Mouse (Mus musculus) erythroblast, embryonic 14.5 days (primary cell): ENCODE results near the gene Stx5a. TPM values are rescaled to one million over a fixed set of nuclear protein-coding genes. Genes with fewer than 3 reads are reported as not detected.
"Not testable (repeated sequence)": the region's sequence is repeated elsewhere in the genome, so short reads cannot be mapped to it uniquely, and the experiment has no call there.

Experiments
- H3K27me3 ChIP-seq: 2 replicates; pipeline ENCODE4 v1.6.1; 2012; ENCODE audit warnings: inconsistent platforms; ENCODE audit not compliant: control insufficient read depth
- H3K36me3 ChIP-seq: 2 replicates; pipeline ENCODE4 v1.6.1; 2012; ENCODE audit warnings: mild to moderate bottlenecking, inconsistent platforms; ENCODE audit not compliant: control insufficient read depth
- H3K4me1 ChIP-seq: 2 replicates; pipeline ENCODE4 v1.6.1; 2012; ENCODE audit warnings: inconsistent platforms; ENCODE audit not compliant: control insufficient read depth
- H3K4me3 ChIP-seq: replicated peaks from 2 replicates; pipeline ENCODE3; 2012; ENCODE audit warnings: moderate library complexity, mild to moderate bottlenecking, inconsistent platforms
- H3K9me3 ChIP-seq: 2 replicates; pipeline ENCODE4 v1.6.1; 2012; ENCODE audit warnings: low read length, inconsistent platforms, mixed read lengths; ENCODE audit not compliant: control insufficient read depth
- GATA1 ChIP-seq: IDR thresholded peaks from 2 replicates; pipeline ENCODE4 v1.6.1; 2012; ENCODE audit warnings: low read length, inconsistent platforms, mixed read lengths
- TAL1 ChIP-seq: IDR thresholded peaks from 3 replicates; pipeline ENCODE4 v1.6.1; 2012; ENCODE audit warnings: low read length, inconsistent platforms, mixed read lengths
- polyA plus RNA-seq: library from polyadenylated mRNA; stranded (reverse); fragments of >175 nt; gene quantifications from 2 replicates; pipeline ENCODE4 v1.2.3, GENCODE M21; 2012

The Stx5a gene
- polyA plus RNA-seq, 1 experiment, result 3.6 TPM

DNA sequence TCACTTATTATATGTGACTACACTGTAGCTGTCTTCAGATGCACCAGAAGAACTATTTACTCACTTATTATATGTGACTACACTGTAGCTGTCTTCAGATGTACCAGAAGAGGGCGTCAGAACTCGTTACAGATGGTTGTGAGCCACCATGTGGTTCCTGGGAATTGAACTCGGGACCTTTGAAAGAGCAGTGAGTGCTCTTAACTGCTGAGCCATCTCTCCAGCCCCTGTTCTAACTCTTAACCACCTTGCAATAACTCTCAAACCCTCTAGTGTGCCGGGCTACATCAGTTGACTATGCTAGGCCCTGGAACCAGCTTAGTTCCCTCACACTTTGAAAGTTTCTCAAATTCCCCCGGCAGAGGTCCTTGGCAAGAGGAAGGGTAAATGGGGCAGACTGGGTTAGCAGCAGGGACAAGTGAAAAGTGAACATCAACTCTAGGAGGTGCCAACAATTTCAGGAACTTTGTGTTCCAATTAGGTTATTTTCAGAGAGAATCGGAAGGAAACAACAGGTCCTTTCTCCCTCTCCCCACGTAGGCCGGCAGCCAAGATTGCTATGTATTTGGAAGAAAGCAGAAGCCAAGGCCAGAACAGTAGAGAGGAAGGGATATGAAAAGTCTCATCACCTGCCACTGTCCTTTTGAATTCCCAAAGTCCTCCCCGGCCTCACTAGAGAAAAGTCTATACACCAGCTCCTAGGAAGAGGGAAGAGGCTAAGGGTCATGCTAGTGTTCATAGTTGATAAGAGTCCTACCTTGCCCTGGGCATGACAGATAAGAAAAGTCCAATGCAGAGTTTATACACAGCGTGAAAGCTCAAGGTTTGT, 26.3 kb upstream of the Stx5a start:
- peak overlapping the region; percentile 91 for H3K4me3 ChIP-seq
- TF ChIP-seq GATA1 (peak; percentile 97), TAL1 (peak; percentile 98)
- peaks cover 77% of the 10 kb centered on the region for H3K4me1 ChIP-seq
- H3K27me3 ChIP-seq, result no peaks in the 10 kb centered on the region
- peaks cover 37% of the 10 kb centered on the region for H3K36me3 ChIP-seq
- no peaks in the 10 kb centered on the region for H3K9me3 ChIP-seq

DNA sequence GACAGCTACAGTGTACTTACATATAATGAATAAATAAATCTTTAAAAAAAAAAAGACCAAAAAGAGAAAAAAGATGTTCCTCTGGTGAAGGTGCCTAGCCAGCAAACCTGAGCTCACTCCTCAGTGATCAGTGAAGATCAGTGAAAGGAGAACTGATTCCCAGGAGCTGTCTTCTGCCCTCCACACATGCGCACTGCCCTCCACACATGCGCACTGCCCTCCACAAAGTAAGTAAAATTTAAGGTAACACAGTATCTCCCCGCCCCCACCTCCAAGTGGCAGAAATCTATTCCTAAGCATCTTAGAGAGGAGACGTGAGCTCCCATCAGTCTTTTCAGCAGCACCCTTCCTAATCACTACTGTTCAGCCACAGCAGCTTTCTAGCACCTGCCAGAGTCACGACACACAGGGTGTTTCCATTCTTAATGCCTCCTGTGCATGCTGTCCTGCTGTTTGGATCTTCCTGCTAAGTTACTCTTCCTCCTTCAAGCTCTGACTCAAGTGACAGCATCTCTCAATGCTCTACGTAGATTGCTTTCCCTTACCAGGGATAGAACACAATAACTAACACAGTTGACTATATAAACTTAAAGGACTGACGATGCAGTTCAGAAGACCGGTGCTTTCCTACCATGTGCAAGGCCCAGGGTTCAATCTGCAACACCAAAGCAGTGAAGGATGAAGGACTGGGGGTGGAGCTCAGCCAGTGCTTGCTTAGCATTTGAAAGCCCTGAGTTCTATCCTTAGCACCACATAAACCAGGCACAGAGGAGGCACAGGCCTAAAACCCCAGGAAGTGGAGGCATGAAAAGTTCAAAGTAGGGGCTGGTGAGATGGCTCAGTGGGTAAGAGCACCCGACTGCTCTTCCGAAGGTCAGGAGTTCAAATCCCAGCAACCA, 25.1 kb upstream of the Stx5a start:
- Histone ChIP-seq H3K4me3 (peak overlapping the region; percentile 52), H3K36me3 (peaks cover 32% of the 10 kb centered on the region), H3K4me1 (peaks cover 77% of the 10 kb centered on the region), H3K9me3 (no peaks in the 10 kb centered on the region), H3K27me3 (no peaks in the 10 kb centered on the region)
- TF ChIP-seq TAL1 (peak; percentile 51; the same call in 2 of the 3 replicates), GATA1 (no peak)

DNA sequence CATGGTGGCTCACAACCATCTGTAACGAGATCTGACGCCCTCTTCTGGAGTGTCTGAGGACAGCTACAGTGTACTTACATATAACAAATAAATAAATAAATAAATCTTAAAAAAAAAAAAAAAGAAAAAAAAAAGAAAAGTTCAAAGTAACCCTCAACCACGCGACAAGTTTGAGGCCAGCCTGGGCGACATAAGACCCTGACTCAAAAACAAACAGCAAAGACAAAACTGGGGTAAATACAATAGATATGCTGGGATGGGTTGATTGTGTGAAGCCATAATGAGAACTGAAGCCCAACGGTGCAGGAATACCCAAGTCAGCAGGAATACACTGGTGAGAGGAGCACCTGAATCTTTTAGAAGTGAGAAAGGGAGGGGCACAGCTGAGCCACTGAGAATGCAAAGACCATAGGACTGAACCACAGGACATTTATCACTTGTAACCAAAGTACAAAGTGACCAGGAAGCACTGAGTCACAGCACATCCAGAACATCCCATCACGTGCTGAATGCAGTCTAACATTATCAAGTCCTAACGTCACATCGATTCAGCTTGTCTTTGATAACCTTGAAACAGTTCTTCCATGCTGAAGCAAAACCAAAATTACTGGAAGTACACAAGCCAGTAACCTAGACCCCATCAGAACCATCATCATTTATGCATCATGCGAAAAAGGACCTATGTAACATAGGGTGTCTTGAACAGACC, 24.3 kb upstream of the Stx5a start:
- H3K4me3 ChIP-seq, result peak overlapping the region; percentile 12

DNA sequence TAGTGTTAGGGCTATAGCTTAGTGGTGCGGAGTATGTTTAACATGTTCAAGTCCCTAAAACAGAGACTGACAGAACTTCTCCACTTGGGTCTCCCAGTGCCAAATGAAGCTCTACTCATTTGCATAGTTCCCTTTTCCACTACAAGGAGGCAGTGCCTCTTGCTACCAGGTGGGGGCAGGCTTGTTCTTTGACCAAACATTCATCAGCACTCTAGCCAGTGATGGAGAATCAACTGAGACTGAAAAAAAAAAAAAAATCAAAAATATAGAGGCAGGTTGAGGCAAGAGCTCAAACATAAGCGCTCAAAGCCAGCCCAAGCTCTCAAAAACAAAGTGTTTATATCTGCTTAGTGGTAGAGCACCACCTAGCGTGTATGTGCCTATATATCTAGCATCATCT, 22.9 kb upstream of the Stx5a start:
- H3K36me3 ChIP-seq, result peaks cover 13% of the 10 kb centered on the region
- no peak overlapping the region for H3K4me3 ChIP-seq
- TF ChIP-seq GATA1, result no peak
- no peak for TF ChIP-seq TAL1
- H3K27me3 ChIP-seq, result no peaks in the 10 kb centered on the region
- H3K9me3 ChIP-seq, result no peaks in the 10 kb centered on the region
- H3K4me1 ChIP-seq, result peaks cover 84% of the 10 kb centered on the region

More for the DNA sequence above, 24.3 kb upstream of the Stx5a start:
- peaks cover 24% of the 10 kb centered on the region for H3K36me3 ChIP-seq
- no peaks in the 10 kb centered on the region for H3K27me3 ChIP-seq
- H3K4me1 ChIP-seq, result peaks cover 76% of the 10 kb centered on the region
- H3K9me3 ChIP-seq, result no peaks in the 10 kb centered on the region
- no peak for TF ChIP-seq TAL1
- TF ChIP-seq GATA1, result no peak

DNA sequence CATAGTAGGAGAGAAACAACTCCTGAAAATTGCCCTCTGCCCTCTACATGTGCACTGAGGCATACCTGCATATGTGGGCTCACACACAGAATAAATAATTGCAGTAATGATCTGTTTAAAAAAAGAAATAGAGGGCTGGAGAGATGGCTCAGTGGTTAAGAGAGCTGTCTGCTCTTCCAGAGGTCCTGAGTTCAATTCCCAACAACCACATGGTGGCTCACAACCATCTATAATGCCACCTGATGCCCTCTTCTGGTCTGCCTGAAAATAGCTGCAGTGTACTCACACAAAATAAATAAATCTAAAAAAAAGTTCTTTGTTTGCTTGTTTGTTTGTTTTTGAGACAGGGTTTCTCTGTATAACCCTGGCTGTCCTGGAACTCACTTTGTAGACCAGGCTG, 22.2 kb upstream of the Stx5a start:
- not testable (repeated sequence) for H3K27me3 ChIP-seq, H3K9me3 ChIP-seq, H3K4me3 ChIP-seq
- Histone ChIP-seq H3K4me1 (peaks cover 81% of the 10 kb centered on the region), H3K36me3 (peaks cover 15% of the 10 kb centered on the region)

DNA sequence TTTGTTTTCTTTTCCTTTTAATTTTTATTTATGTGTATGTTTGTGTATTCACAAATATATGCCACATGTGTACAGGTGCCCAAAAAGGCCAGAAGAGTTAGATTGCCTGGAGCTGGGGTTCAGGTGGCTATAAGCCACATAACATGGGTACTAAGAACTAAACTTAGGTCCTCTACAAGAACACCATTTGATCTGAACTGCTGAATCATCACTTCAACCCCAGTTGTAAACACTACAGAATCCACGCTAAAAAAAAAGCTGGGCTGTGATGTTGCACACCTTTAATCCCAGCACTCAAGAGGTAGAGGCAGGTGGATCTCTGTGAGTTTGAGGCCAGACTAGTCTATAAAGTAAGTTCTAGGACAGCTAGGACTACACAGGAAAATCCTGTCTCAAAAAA, 19.8 kb upstream of the Stx5a start:
- H3K4me3 ChIP-seq, result peak overlapping the region; percentile 80
- H3K4me1 ChIP-seq, result peaks cover 79% of the 10 kb centered on the region
- TF ChIP-seq GATA1, result no peak
- no peak for TF ChIP-seq TAL1
- H3K27me3 ChIP-seq, result no peaks in the 10 kb centered on the region
- H3K9me3 ChIP-seq, result no peaks in the 10 kb centered on the region
- H3K36me3 ChIP-seq, result peaks cover 35% of the 10 kb centered on the region

DNA sequence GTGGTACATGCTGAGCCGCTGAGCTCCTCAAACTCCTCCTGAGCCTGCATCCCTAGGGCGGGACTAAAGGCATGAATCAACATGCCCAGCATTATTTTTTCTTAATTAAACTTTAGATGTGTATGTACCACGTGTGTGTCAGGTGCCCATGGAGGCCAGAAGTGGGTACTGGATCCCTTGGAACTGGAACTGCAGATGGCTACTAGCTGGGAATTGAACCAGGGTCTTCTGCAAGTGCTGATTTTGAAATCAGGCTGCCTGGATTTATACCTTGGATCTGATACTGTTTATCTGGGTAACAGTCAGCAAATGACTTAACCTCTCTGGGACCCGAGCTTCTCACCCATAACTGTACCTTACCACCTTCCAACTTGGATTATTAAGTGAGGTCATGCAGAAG, 19.2 kb upstream of the Stx5a start:
- Histone ChIP-seq H3K27me3 (no peaks in the 10 kb centered on the region), H3K4me1 (peaks cover 80% of the 10 kb centered on the region), H3K4me3 (peak overlapping the region; percentile 80), H3K36me3 (peaks cover 41% of the 10 kb centered on the region), H3K9me3 (no peaks in the 10 kb centered on the region)
- no peak for TF ChIP-seq TAL1
- TF ChIP-seq GATA1, result no peak

DNA sequence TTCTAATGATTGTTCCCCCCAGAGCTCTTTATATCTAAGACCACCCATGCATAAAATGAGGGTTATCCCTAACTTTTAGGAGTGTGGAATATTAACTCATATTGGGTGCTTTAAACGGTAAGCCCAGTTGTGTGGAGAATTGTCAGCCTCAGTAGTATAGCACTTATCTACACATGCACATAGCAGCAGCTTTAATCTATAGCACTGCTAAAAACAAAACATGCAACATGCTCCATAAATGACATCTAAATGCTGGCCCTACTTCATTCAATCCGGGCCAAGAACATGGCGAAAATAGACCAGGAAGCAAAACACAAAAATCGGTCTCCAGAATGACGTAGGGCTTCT, 18.7 kb upstream of the Stx5a start:
- peaks cover 44% of the 10 kb centered on the region for H3K36me3 ChIP-seq
- H3K9me3 ChIP-seq, result no peaks in the 10 kb centered on the region
- H3K27me3 ChIP-seq, result no peaks in the 10 kb centered on the region
- peaks cover 76% of the 10 kb centered on the region for H3K4me1 ChIP-seq
- no peak for TF ChIP-seq TAL1
- no peak for TF ChIP-seq GATA1
- H3K4me3 ChIP-seq, result peak overlapping the region; percentile 80
